Mouse (Mus musculus): ENCODE measurements at regions not wholly inside any gene's neighbourhood (a gene's known extent, or its start where the extent isn't known, plus 50 kb on each side); places are given as distances from the start of the nearest gene placed in this dataset.

GRCm38 (mm10) chr13:111097336-111097735 lies 157.5 kb upstream of the Actbl2 start:
- no peak for DNase-seq (ENCODE audit: low read depth, low spot score)
- Histone ChIP-seq H3K27me3 (ENCODE audit: control insufficient read depth in 1 of 2, insufficient read depth in 2 of 2, low read length in 2 of 2) (no peaks in the 10 kb centered on the region), H3K9me3 (replicated peaks; ENCODE audit: insufficient read depth, low read length) (no peaks in the 10 kb centered on the region), H3K9ac (ENCODE audit: control insufficient read depth, low read depth, low read length, poor library complexity, severe bottlenecking) (no peak overlapping the region), H3K27ac (ENCODE audit: control insufficient read depth, low read depth, low read length) (no peak overlapping the region), H3K36me3 (ENCODE audit: control insufficient read depth in 1 of 2, insufficient read depth in 2 of 2, low read length in 2 of 2) (no peaks in the 10 kb centered on the region), H3K4me1 (ENCODE audit: control insufficient read depth in 1 of 2, insufficient read depth in 2 of 2, low read length in 2 of 2) (no peaks in the 10 kb centered on the region), H3K4me3 (ENCODE audit: control insufficient read depth in 1 of 2, insufficient read depth in 1 of 2, low read depth in 2 of 2, low read length in 2 of 2) (no peak overlapping the region), H3K79me2 (ENCODE audit: control insufficient read depth, insufficient read depth, low read length, poor library complexity) (no peaks in the 10 kb centered on the region)
- TF ChIP-seq SIN3A (IDR thresholded peaks at IDR 0.05; ENCODE audit: low read length) = no peak
- no peak for TF ChIP-seq USF2 (IDR thresholded peaks at IDR 0.05; ENCODE audit: borderline replicate concordance in 1 of 2, insufficient read depth in 1 of 2, low read depth in 1 of 2, low read length in 2 of 2)
- no peak for TF ChIP-seq NRF1 (IDR thresholded peaks at IDR 0.05; ENCODE audit: insufficient read depth, low read depth, low read length, poor library complexity, severe bottlenecking)
- no peak for TF ChIP-seq ZC3H11A (IDR thresholded peaks at IDR 0.05; ENCODE audit: low read depth, low read length)

DNA sequence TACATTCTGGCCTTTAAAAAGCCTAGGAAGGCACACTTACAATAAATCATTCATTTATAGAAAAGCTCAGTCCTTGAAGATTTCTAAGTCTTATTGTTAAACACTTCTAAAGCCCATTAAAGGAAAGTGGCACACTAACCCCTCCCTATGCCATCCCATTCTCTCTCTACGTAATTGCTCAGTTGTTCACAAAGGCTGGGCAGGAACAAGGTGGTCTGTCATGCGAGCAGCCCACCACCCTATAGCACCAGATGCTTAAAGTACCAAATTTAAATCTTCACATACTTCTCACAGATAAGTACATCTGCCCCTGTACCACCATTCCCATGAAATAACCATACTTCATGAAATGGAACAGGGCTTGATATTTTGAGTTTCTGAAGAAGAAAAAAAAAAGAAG lies 156.1 kb upstream of the Actbl2 start:
- Histone ChIP-seq H3K27me3 (ENCODE audit: control insufficient read depth in 1 of 2, insufficient read depth in 2 of 2, low read length in 2 of 2) (no peaks in the 10 kb centered on the region), H3K36me3 (ENCODE audit: control insufficient read depth in 1 of 2, insufficient read depth in 2 of 2, low read length in 2 of 2) (no peaks in the 10 kb centered on the region), H3K9me3 (replicated peaks; ENCODE audit: insufficient read depth, low read length) (no peaks in the 10 kb centered on the region), H3K9ac (ENCODE audit: control insufficient read depth, low read depth, low read length, poor library complexity, severe bottlenecking) (no peak overlapping the region), H3K4me1 (ENCODE audit: control insufficient read depth in 1 of 2, insufficient read depth in 2 of 2, low read length in 2 of 2) (no peaks in the 10 kb centered on the region), H3K79me2 (ENCODE audit: control insufficient read depth, insufficient read depth, low read length, poor library complexity) (no peaks in the 10 kb centered on the region), H3K27ac (ENCODE audit: control insufficient read depth, low read depth, low read length) (no peak overlapping the region), H3K4me3 (ENCODE audit: control insufficient read depth in 1 of 2, insufficient read depth in 1 of 2, low read depth in 2 of 2, low read length in 2 of 2) (no peak overlapping the region)
- no peak for DNase-seq (ENCODE audit: low read depth, low spot score)
- TF ChIP-seq POLR2AphosphoS2 (IDR thresholded peaks at IDR 0.05; ENCODE audit: low read length) = no peak
- TF ChIP-seq ZKSCAN1 (IDR thresholded peaks at IDR 0.05; ENCODE audit: low read depth, low read length) = no peak
- TF ChIP-seq ZMIZ1 (IDR thresholded peaks at IDR 0.05; ENCODE audit: low read depth, low read length) = no peak
- no peak for TF ChIP-seq MEF2A (IDR thresholded peaks at IDR 0.05; ENCODE audit: extremely low read depth, insufficient replicate concordance, low read depth, low read length, poor library complexity, severe bottlenecking)
- no peak for TF ChIP-seq NRF1 (IDR thresholded peaks at IDR 0.05; ENCODE audit: insufficient read depth, low read depth, low read length, poor library complexity, severe bottlenecking)
- no peak for TF ChIP-seq MAX (IDR thresholded peaks at IDR 0.05; ENCODE audit: low read length)
- TF ChIP-seq EP300 (IDR thresholded peaks at IDR 0.05; ENCODE audit: low read depth in 1 of 2, low read length in 2 of 2) = no peak
- no peak for TF ChIP-seq ELF1 (IDR thresholded peaks at IDR 0.05; ENCODE audit: low read depth, low read length)
- TF ChIP-seq HCFC1 (IDR thresholded peaks at IDR 0.05; ENCODE audit: low read depth, low read length) = no peak
- TF ChIP-seq RAD21 (IDR thresholded peaks at IDR 0.05; ENCODE audit: low read depth, low read length) = no peak
- no peak for TF ChIP-seq USF2 (IDR thresholded peaks at IDR 0.05; ENCODE audit: borderline replicate concordance in 1 of 2, insufficient read depth in 1 of 2, low read depth in 1 of 2, low read length in 2 of 2)
- TF ChIP-seq USF1 (IDR thresholded peaks at IDR 0.05; ENCODE audit: low read depth, low read length) = no peak
- TF ChIP-seq ZNF384 (IDR thresholded peaks at IDR 0.05; ENCODE audit: low read depth, low read length) = no peak
